Mouse (Mus musculus) MEL (cell line): ENCODE measurements around the gene Grn. TPM values are rescaled to one million over a fixed set of nuclear protein-coding genes. Genes with fewer than 3 reads are reported as not detected.

Experiments used
- DNase-seq: peaks from one replicate; pipeline ENCODE4 v3.0.0; 2011; ENCODE audit warnings: low read depth, low spot score
- H3K27ac ChIP-seq: 2 replicates; pipeline ENCODE4 v1.5.1; 2012; ENCODE audit warnings: low read depth, mild to moderate bottlenecking, control low read depth, low read length, moderate library complexity; ENCODE audit not compliant: control insufficient read depth
- H3K27me3 ChIP-seq, 2 experiments: fragments of 150-350 bp in 1 of 2; sonication (generic) in 1 of 2; 2 replicates each; pipeline ENCODE4 v1.6.1; 2012; ENCODE audit warnings: low read length in 2 of 2, mild to moderate bottlenecking in 2 of 2, improper control_type of control experiment in 1 of 2, moderate library complexity in 1 of 2; ENCODE audit not compliant: insufficient read depth in 2 of 2, control insufficient read depth in 1 of 2
- H3K36me3 ChIP-seq, 2 experiments: 2 replicates each; pipeline ENCODE4 v1.6.1; 2012 to 2014; ENCODE audit warnings: low read length in 2 of 2, improper control_type of control experiment in 1 of 2, inconsistent platforms in 1 of 2, mild to moderate bottlenecking in 1 of 2; ENCODE audit not compliant: insufficient read depth in 2 of 2, control insufficient read depth in 1 of 2
- H3K4me1 ChIP-seq, 2 experiments: fragments of 150-350 bp in 1 of 2; sonication (generic) in 1 of 2; 2 replicates each; pipeline ENCODE4 v1.6.1; 2012; ENCODE audit warnings: low read length in 2 of 2, improper control_type of control experiment in 1 of 2, mild to moderate bottlenecking in 1 of 2; ENCODE audit not compliant: insufficient read depth in 2 of 2, control insufficient read depth in 1 of 2
- H3K4me3 ChIP-seq, 2 experiments: fragments of 150-350 bp in 1 of 2; sonication (generic) in 1 of 2; 2 replicates each; pipeline ENCODE4 v1.5.1; 2012; ENCODE audit warnings: low read depth in 2 of 2, low read length in 2 of 2, mild to moderate bottlenecking in 2 of 2, moderate library complexity in 2 of 2, control low read depth in 1 of 2, improper control_type of control experiment in 1 of 2; ENCODE audit not compliant: control insufficient read depth in 1 of 2, insufficient read depth in 1 of 2
- H3K79me2 ChIP-seq: 2 replicates; pipeline ENCODE4 v1.6.1; 2012; ENCODE audit warnings: mild to moderate bottlenecking, low read length, moderate library complexity; ENCODE audit not compliant: control insufficient read depth, poor library complexity, insufficient read depth
- H3K9ac ChIP-seq: 2 replicates; pipeline ENCODE4 v1.6.1; 2012; ENCODE audit warnings: low read depth, mild to moderate bottlenecking, control low read depth, low read length, moderate library complexity; ENCODE audit not compliant: control insufficient read depth, poor library complexity, severe bottlenecking
- H3K9me3 ChIP-seq: fragments of 150-350 bp; sonication (generic); replicated peaks from 2 replicates; pipeline ENCODE4 v1.6.1; 2012; ENCODE audit warnings: mild to moderate bottlenecking, low read length, improper control_type of control experiment, moderate library complexity; ENCODE audit not compliant: insufficient read depth
- BHLHE40 ChIP-seq: IDR thresholded peaks from 2 replicates; pipeline ENCODE4 v1.6.1; 2012; ENCODE audit warnings: low read depth, mild to moderate bottlenecking, inconsistent platforms, low read length, improper control_type of control experiment, borderline replicate concordance
- CHD1 ChIP-seq: IDR thresholded peaks from 2 replicates; pipeline ENCODE4 v1.6.1; 2012; ENCODE audit warnings: low read depth, mild to moderate bottlenecking, inconsistent platforms, low read length, improper control_type of control experiment
- CTCF ChIP-seq, 3 experiments: IDR thresholded peaks in 2 of 3; conservative IDR thresholded peaks in 1 of 3; 2 replicates each; pipeline ENCODE4 v1.5.1; 2011 to 2012; ENCODE audit warnings: low read length in 3 of 3, low read depth in 2 of 3, mild to moderate bottlenecking in 2 of 3, improper control_type of control experiment in 1 of 3, inconsistent platforms in 1 of 3, mixed read lengths in 1 of 3, moderate library complexity in 1 of 3; ENCODE audit not compliant: control insufficient read depth in 1 of 3, insufficient read depth in 1 of 3, poor library complexity in 1 of 3, severe bottlenecking in 1 of 3
- EP300 ChIP-seq, 2 experiments: IDR thresholded peaks; 2 replicates each; pipeline ENCODE4 v1.6.1; 2011; ENCODE audit warnings: improper control_type of control experiment in 2 of 2, low read length in 2 of 2, low read depth in 1 of 2, mild to moderate bottlenecking in 1 of 2
- GATA1 ChIP-seq: IDR thresholded peaks from 2 replicates; pipeline ENCODE4 v1.6.1; 2011; ENCODE audit warnings: low read depth, low read length, improper control_type of control experiment
- JUND ChIP-seq: IDR thresholded peaks from 2 replicates; pipeline ENCODE4 v1.6.1; 2011; ENCODE audit warnings: low read depth, mild to moderate bottlenecking, improper control_type of control experiment, low read length
- MAFK ChIP-seq: IDR thresholded peaks from 2 replicates; pipeline ENCODE4 v1.6.1; 2011; ENCODE audit warnings: low read depth, mild to moderate bottlenecking, low read length, improper control_type of control experiment, borderline replicate concordance
- MEF2A ChIP-seq: IDR thresholded peaks from 2 replicates; pipeline ENCODE4 v1.6.1; 2014; ENCODE audit warnings: low read depth, mild to moderate bottlenecking, inconsistent platforms, low read length, improper control_type of control experiment; ENCODE audit not compliant: poor library complexity, insufficient replicate concordance, severe bottlenecking; ENCODE audit errors: extremely low read depth
- MXI1 ChIP-seq: IDR thresholded peaks from 2 replicates; pipeline ENCODE4 v1.6.1; 2011; ENCODE audit warnings: mild to moderate bottlenecking, low read depth, low read length, improper control_type of control experiment
- MYC ChIP-seq: IDR thresholded peaks from 2 replicates; pipeline ENCODE4 v1.6.1; 2011; ENCODE audit warnings: low read depth, mild to moderate bottlenecking, low read length, improper control_type of control experiment, moderate library complexity
- NELFE ChIP-seq: IDR thresholded peaks from 2 replicates; pipeline ENCODE4 v1.6.1; 2011; ENCODE audit warnings: low read depth, low read length, improper control_type of control experiment
- NRF1 ChIP-seq: IDR thresholded peaks from 2 replicates; pipeline ENCODE4 v1.6.1; 2014; ENCODE audit warnings: low read depth, mild to moderate bottlenecking, inconsistent platforms, low read length, improper control_type of control experiment, moderate library complexity; ENCODE audit not compliant: poor library complexity, insufficient read depth, severe bottlenecking
- SMC3 ChIP-seq: IDR thresholded peaks from 2 replicates; pipeline ENCODE4 v1.6.1; 2011; ENCODE audit warnings: low read depth, low read length, improper control_type of control experiment
- TCF12 ChIP-seq: IDR thresholded peaks from 2 replicates; pipeline ENCODE4 v1.6.1; 2014; ENCODE audit warnings: low read depth, mild to moderate bottlenecking, inconsistent platforms, low read length, improper control_type of control experiment, moderate library complexity
- UBTF ChIP-seq: IDR thresholded peaks from 2 replicates; pipeline ENCODE4 v1.6.1; 2012; ENCODE audit warnings: low read depth, mild to moderate bottlenecking, inconsistent platforms, low read length, improper control_type of control experiment, moderate library complexity, borderline replicate concordance; ENCODE audit not compliant: insufficient read depth
- USF1 ChIP-seq: IDR thresholded peaks from 2 replicates; pipeline ENCODE4 v1.6.1; 2014; ENCODE audit warnings: low read depth, mild to moderate bottlenecking, inconsistent platforms, low read length, improper control_type of control experiment, moderate library complexity
- USF2 ChIP-seq, 2 experiments: IDR thresholded peaks; 2 replicates each; pipeline ENCODE4 v1.6.1; 2011 to 2012; ENCODE audit warnings: improper control_type of control experiment in 2 of 2, low read length in 2 of 2, borderline replicate concordance in 1 of 2, inconsistent platforms in 1 of 2, low read depth in 1 of 2, mild to moderate bottlenecking in 1 of 2; ENCODE audit not compliant: insufficient read depth in 1 of 2
- ZC3H11A ChIP-seq: IDR thresholded peaks from 2 replicates; pipeline ENCODE4 v1.6.1; 2012; ENCODE audit warnings: low read depth, mild to moderate bottlenecking, inconsistent platforms, low read length, improper control_type of control experiment
- ZNF384 ChIP-seq: IDR thresholded peaks from 2 replicates; pipeline ENCODE4 v1.6.1; 2012; ENCODE audit warnings: low read depth, mild to moderate bottlenecking, inconsistent platforms, low read length, improper control_type of control experiment
- polyA plus RNA-seq, 2 experiments: library from polyadenylated mRNA; stranded (reverse) in 1 of 2; unstranded in 1 of 2; fragments of >175 nt in 1 of 2; fragments of >200 nt in 1 of 2; gene quantifications; 2 replicates each; pipeline versions ENCODE4 v1.2.1 to v1.2.4; 2012; ENCODE audit warnings: low replicate concordance in 2 of 2, low read depth in 1 of 2; ENCODE audit not compliant: insufficient read length in 2 of 2, insufficient read depth in 1 of 2, missing spikeins in 1 of 2
- total RNA-seq: library from RNA; depleted of rRNA; stranded (reverse); fragments of 300-350 nt; gene quantifications from 2 replicates; pipeline ENCODE4 v1.2.3, GENCODE M21; 2012

Gene Grn
- total and polyA plus RNA-seq, 3 experiments, result 14.7 to 42.1 TPM; not detected in 1

DNA sequence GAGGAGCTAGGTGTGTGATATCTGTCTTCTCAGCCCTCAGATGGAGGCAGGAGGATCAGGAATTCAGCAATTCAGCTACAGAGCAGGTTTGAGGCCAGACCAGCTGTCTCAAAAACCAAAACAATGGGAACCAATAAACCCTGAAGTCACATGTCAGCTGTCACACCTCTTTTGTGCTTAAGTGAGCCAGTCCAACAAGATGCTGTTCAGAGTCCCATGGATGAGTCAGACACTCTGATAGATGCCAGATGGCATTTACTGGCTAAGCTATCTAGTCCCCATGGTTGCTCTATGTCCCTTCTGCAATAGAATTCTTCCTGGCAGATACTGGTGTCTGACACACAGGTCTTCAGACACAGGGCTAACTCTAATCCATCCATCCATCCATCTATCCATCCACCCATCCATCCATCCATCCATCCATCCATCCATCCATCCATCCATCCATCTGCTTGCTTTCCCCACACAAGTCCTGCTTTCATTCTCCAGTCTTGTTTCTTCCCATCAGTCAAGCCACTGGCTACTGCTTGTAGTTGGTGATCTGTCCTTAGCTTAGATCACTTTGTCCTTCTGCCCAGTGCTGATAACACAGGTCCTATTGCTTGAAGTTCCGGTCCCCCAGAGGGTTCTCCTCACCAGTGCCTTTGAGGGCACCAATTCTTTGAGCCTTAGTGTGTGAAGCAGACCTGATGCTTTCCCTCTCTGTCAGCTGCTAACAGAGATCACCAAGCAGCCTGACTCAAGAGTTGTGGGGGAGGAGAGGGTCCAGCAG, 46.6 kb upstream of the Grn start:
- Histone ChIP-seq H3K4me1 (no peaks in the 10 kb centered on the region), H3K9me3 (no peaks in the 10 kb centered on the region)
- TF ChIP-seq CTCF (IDR thresholded peaks at IDR 0.05 in 2 of 3, conservative IDR thresholded peaks at IDR 0.05 in 1 of 3; ENCODE audit: control insufficient read depth in 1 of 3, insufficient read depth in 1 of 3, low read depth in 2 of 3, low read length in 3 of 3, poor library complexity in 1 of 3, severe bottlenecking in 1 of 3) (0 out of 6 replicates have a peak, but pooled peaks of 1 of the 3 experiments have one; percentile 3), USF1 (no peak), MYC (no peak), MEF2A (no peak), TCF12 (no peak), USF2 (IDR thresholded peaks at IDR 0.05; ENCODE audit: borderline replicate concordance in 1 of 2, insufficient read depth in 1 of 2, low read depth in 1 of 2, low read length in 2 of 2) (no peak), BHLHE40 (no peak)
- TF ChIP-seq, all 39 proteins: peak for 1
- Histone ChIP-seq H3K27ac (no peak overlapping the region), H3K36me3 (no peaks in the 10 kb centered on the region), H3K4me3 (no peak overlapping the region), H3K9ac (no peak overlapping the region), H3K79me2 (no peaks in the 10 kb centered on the region), H3K27me3 (peaks cover 7 to 15% of the 10 kb centered on the region in 2 experiments)
- DNase-seq, result no peak

GRCm38 (mm10) chr11:102384418-102384817, 45.7 kb upstream of the Grn start:
- no peaks in the 10 kb centered on the region for H3K79me2 ChIP-seq

DNA sequence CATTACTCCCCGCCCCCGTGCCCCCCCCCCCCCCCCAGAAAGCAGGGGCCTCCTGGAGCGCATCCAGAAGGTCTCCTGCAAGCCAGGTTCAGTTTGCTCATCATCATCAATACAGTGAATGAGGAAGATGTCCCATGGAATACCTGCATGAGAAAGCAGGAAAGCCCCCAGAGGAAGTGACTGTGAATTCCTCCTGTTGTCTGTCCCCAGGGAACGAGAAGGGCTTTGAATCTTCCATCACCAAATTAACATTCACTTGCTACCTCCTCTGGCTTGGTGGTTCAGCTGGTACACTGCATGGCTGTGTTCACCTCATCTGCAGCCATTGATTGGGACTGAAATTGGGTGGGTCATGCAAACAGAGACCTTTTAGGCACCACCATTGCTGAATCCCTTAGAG, 45.0 kb upstream of the Grn start:
- H3K27ac ChIP-seq, result no peak overlapping the region
- no peak overlapping the region for H3K4me3 ChIP-seq
- H3K27me3 ChIP-seq, result peaks cover 11 to 24% of the 10 kb centered on the region in 2 experiments
- no peak for TF ChIP-seq UBTF
- no peak for TF ChIP-seq GATA1
- TF ChIP-seq USF1, result no peak
- TF ChIP-seq SMC3, result no peak
- no peak for TF ChIP-seq CHD1
- TF ChIP-seq ZNF384, result no peak
- TF ChIP-seq BHLHE40, result no peak
- no peak for TF ChIP-seq NELFE
- no peak for TF ChIP-seq USF2 (IDR thresholded peaks at IDR 0.05; ENCODE audit: borderline replicate concordance in 1 of 2, insufficient read depth in 1 of 2, low read depth in 1 of 2, low read length in 2 of 2)
- no peak for TF ChIP-seq MYC
- no peak for TF ChIP-seq JUND
- no peak for TF ChIP-seq MXI1
- no peak for TF ChIP-seq ZC3H11A
- no peak for TF ChIP-seq TCF12
- no peak for TF ChIP-seq NRF1
- no peak for TF ChIP-seq MEF2A
- TF ChIP-seq MAFK, result no peak
- TF ChIP-seq, all 39 proteins: peak for 0
- Histone ChIP-seq H3K79me2 (no peaks in the 10 kb centered on the region), H3K36me3 (no peaks in the 10 kb centered on the region), H3K4me1 (no peaks in the 10 kb centered on the region), H3K9me3 (no peaks in the 10 kb centered on the region), H3K9ac (no peak overlapping the region)
- DNase-seq, result no peak

More at GRCm38 (mm10) chr11:102384418-102384817, 45.7 kb upstream of the Grn start:
- Histone ChIP-seq H3K27ac (no peak overlapping the region), H3K36me3 (no peaks in the 10 kb centered on the region), H3K4me1 (no peaks in the 10 kb centered on the region), H3K27me3 (peaks cover 7 to 21% of the 10 kb centered on the region in 2 experiments), H3K4me3 (no peak overlapping the region), H3K9ac (no peak overlapping the region), H3K9me3 (no peaks in the 10 kb centered on the region)
- TF ChIP-seq JUND (no peak), EP300 (IDR thresholded peaks at IDR 0.05; ENCODE audit: low read depth in 1 of 2, low read length in 2 of 2) (no peak)
- no peak for DNase-seq
